Mouse (Mus musculus) neural tube, embryonic 10.5 days (tissue): ENCODE measurements around the gene Rho.

Source experiments
- DNase-seq: peaks from one replicate; pipeline ENCODE4 v3.0.0-alpha.2; 2017; ENCODE audit warnings: low spot score; ENCODE audit errors: extremely low spot score

The Rho gene

DNA sequence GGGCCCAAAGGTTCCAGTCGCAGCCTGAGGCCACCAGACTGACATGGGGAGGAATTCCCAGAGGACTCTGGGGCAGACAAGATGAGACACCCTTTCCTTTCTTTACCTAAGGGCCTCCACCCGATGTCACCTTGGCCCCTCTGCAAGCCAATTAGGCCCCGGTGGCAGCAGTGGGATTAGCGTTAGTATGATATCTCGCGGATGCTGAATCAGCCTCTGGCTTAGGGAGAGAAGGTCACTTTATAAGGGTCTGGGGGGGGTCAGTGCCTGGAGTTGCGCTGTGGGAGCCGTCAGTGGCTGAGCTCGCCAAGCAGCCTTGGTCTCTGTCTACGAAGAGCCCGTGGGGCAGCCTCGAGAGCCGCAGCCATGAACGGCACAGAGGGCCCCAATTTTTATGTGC, at the start of gene Rho:
TSS of gene Rho (plus strand) at position 110 of the 400 bp plus-strand sequence.
- no peak for DNase-seq

DNA sequence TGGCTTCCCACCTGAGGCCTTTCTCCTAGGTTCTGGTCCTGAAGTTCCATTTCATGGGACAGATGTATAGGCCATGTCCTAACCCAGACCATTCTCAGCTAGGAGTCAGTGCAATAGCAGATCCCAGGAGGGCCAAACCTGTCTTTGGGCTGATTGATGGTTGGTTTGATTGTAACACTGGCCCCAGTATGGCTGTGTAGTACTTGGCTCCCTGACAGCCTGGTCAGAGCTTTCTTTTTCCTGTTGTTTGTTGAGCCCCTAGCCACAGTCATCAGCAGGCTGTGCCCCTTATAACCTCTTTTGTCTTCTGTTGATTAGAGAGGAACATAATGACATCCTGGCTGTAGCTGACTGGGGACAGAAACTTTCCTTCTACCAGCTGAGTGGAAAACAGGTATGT, 47.5 kb upstream of the Rho start:
- DNase-seq = no peak

DNA sequence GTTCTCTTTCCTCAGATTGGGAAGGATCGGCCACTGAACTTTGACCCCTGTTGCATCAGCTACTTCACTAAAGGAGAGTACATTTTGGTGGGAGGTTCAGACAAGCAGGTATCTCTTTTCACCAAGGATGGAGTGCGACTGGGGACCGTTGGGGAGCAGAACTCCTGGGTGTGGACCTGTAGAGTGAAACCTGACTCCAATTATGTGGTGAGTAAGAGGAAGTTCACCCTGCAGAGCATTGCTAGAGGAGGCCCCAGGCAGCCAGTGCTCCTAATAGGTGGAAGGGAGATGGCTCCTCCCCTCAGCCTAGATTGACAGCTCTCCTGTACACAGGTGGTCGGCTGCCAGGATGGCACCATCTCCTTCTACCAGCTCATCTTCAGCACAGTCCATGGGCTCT, 44.7 kb upstream of the Rho start:
- no peak for DNase-seq

DNA sequence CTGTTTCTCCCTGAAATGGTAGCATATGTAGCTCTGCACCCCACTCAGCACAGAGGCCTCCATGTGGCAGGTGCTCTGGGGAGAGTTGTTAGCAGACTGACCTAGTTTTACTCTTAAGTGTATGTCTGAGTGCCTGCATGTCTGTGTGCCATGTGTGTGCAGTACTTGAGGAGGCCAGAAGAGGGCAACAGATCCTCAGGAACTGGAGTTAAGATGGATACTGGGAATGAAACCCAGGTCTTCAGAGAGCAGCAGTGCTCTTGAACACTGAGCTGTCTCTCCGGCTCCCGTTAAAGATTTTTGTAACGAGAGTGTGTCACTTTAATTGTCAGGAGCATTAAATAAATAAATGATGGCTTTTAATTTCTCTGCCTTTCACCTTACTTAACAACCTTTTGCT, 43.3 kb upstream of the Rho start:
- no peak for DNase-seq

GRCm38 (mm10) chr6:115890601-115891000, 40.9 kb upstream of the Rho start:
- no peak for DNase-seq

DNA sequence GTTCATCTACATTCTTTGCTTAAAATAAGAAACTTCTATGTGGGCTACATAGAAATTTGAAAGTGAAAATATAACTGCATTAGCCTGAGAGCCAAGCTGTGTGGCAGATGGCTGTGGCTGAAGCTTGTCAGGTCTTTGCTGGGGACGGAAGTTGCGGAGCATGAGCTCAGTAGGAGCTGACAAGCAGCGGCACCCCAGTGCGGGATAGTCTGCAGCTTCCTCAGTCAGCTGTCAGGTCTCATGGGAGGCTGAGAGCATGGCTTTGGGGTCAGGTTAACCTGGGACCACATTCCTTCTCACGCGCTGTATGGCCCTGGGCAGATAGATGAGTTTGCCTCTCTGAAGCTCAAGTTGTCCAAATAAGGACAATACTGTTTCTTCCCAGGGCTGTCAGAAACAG, 40.5 kb upstream of the Rho start:
- DNase-seq = no peak

- DNase-seq = no peak
Observed at GRCm38 (mm10) chr6:115891497-115892061, 40.0 kb upstream of the Rho start.

DNA sequence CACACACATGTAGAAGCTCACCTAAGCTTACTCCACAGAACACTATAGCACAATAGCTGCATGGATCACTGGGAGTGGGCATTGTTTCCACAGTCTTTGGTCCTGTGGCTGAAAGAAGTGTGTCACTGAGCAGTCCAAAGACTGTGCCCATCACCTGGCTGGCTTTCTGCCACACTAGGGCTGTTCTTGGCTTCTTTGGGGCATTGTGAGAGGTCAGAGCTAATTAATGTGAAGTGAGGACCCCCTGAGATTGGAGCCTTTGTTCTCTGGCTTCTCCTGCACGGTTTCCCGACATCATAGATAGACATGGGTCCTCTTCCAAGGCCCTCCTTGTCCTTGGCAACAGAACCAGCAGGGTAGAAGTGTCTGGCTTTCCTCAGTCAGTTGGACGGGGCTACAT, 39.2 kb upstream of the Rho start:
- no peak for DNase-seq

DNA sequence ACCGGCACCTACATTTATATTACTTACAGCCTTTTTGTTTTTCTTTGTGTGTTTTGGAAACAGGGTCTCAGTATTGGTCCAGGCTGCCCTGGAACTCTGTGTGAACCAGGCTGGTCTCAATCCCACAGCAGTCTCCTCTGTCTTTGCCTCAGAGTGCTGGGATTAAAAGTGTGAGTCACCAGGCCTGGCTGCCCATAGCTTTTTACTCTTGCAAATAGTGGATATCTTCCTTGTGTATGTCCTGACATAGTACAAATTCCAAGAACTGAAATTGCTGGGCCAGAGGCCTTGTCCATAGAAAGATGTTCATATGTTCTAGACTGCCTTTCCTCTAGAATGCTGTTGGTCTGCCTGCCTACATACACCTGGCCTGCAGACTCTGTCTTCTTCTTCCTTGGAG, 35.2 kb upstream of the Rho start:
- DNase-seq = no peak

DNA sequence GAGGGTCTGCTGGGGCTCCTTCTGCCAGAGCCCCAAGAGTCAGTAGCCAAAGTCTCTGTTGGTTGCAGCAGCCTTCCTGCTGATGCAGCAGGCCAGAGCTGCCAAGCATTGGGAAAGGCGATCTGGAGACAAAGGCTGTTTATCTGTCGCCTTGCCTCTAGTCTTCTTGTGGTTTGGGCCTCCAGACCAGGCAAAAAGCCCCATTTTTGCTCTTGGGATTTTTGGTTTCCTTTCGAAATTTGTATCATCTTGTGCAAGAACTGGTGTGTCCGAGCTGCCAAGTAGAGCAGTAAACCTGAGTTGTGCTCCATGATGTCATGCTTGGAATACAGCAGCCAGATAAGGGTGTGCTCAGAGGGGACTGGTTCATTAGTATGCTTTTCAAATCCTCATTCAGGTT, 34.4 kb upstream of the Rho start:
- no peak for DNase-seq

DNA sequence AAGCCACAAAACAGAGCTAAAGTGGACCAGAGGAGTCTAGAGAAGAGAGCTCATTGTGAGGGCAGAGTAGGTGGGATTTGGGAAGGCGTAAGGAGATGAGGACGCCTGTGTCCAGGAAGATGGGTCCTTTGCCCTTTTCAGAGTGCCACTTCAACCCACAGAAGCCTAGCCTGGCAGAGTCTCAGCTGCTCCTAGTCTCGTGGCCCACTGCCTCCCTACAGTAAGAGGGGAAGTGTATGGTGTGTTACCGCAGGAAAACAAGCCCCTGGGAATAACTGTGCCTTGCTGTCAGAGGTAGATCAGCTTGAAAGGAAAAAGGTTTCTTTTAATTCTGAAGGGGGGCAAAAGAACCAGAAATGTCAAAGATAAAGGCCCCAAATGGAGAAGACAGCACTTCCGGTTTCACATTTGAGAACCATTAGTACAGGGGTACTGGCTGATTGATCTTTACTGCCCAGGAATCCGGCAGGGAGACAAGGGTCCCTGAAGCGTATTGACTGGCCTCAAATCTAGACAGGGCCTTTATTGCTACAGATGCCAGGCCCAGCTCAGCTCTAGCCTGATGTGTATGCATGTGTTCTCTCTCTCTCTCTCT, 33.5 kb upstream of the Rho start:
- DNase-seq = no peak

DNA sequence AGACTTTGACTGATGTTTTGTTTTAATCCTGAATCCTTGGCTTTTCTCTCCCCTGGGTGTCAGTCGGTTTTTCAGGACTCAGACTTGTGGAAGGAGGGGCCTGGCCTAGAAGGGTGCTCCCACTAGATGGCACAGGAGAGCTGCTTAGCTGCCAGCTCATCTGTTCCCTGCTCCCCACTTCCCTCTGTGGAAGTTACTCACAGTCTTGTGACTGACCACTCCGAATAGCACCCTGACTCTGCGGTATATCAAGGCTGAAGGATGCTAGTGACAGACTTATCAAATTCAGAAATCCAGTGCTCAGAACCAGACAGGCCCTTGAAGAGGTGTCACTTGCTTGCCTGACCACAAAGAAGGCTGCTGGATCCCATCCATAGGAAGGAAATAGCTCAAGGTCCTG, 30.5 kb upstream of the Rho start:
- DNase-seq = peak; percentile 37

DNA sequence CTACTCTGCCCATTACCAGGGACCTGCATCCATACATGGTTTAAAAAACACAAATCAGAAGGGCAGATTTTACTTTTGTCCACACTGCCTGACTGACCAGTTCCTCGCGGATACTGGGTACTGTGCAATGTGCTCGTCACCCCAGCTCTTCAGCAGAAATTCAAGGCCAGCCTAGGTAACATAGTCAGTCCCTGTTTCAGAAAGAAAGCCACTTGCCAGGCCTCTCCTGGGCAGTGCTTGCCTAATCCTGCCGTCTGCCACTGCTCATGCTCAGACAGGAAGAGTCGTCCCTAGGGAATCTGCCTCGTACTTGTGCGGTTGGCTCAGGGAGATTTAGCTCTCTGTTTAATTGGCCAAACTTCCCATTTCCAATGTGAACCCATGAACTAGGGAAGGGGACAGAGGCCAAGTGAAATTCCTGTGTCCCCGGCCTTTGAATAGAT, 30.0 kb upstream of the Rho start:
- DNase-seq = no peak

DNA sequence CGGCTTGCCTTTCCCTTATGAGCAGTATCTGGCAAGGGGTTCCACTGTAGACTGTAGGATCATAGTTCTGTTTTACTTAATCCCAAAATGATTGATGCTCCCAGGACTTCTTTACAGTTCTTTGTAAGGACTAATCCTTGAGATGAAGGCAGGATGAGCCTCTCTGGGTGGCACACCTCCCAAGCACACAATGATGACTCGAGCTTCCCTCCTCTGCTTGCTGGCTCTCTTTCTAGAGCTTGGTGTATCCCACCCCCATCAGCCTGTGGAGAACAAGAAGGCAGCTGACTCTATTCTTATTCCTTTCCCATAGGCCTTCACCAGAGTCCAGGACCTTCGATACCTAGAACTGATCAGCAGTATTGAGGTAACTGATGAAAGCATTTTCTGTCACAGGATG, 29.0 kb upstream of the Rho start:
- DNase-seq = no peak

DNA sequence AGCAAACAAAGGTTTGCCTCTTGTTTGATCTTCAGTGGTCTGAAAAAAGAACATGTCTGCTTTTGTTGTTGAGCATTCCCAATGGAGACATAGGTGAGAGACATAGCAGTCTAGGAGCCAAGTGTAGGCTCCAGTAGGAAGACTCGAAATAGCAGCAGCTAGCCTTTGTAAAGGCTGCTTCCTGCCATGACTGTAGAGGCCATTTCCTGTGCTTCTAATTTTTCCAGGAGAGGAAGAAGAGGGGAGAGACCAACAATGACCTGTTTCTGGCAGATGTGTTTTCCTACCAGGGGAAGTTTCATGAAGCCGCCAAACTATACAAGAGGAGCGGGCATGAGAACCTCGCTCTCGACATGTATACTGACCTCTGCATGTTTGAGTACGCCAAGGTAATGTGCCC, 26.0 kb upstream of the Rho start:
- no peak for DNase-seq

DNA sequence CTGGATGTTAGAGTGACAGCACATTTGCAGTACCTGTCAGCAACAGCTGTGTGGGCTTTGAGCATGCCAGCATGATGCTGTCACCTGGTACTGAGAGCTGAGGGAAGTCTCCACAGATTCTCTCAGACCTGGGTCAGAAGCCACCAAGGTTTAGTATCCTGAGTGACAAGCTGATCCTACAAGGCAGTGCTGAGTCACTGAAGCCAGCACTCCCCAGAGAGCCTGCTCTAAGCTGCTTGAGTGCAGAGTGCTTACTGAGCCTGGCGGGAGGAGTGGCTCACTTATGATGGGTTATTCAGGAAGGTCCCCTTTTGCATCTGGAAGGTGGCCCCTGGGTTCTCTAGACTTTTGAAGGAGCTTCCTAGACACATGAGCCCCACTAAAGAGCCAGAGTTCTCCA, 25.1 kb upstream of the Rho start:
- DNase-seq = no peak

DNA sequence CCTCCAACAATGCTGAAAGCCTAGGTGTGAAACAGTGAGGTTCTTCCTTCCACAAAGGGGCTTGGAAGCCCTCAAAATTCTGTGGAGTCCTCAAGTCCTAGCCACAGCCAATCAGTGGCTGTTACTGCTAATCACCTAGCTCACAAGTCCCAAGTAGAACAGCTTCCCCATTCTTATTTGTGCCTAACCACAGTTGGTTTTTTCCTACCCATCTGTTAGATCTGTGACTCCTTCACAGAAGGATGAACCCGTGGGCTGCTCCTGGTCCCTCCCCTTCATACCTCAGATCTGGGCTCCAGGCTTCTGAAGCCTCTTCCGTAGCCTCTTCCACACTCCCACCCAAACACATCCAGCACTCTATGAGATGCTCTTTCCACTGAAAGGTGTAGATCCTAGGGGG, 24.7 kb upstream of the Rho start:
- no peak for DNase-seq

GRCm38 (mm10) chr6:115908421-115908982, 23.0 kb upstream of the Rho start:
- no peak for DNase-seq

DNA sequence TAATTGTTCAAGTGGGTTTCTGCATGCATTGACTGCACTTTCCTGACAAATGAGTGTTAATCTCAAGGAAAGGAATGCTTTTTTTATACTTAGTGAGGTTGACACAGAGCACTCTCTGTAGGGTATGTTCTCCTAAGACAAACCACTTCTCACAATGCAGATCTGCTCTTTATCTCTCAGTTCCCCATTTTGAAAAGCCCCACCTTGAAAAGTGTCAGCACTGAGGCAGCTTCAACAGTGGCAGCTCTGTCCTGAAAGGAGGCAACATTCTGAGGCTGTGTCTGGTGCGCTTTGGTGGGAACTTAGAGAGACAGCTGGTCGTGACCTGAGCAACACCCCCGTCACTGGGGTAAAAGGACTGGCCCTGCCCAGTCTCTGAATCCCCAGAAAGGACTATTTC, 22.5 kb upstream of the Rho start:
- no peak for DNase-seq

- DNase-seq = no peak
Observed at GRCm38 (mm10) chr6:115909940-115910339, 21.6 kb upstream of the Rho start.

- DNase-seq = no peak
Observed at GRCm38 (mm10) chr6:115911763-115912162, 19.8 kb upstream of the Rho start.

- DNase-seq = no peak
Observed at GRCm38 (mm10) chr6:115913482-115913881, 18.1 kb upstream of the Rho start.

DNA sequence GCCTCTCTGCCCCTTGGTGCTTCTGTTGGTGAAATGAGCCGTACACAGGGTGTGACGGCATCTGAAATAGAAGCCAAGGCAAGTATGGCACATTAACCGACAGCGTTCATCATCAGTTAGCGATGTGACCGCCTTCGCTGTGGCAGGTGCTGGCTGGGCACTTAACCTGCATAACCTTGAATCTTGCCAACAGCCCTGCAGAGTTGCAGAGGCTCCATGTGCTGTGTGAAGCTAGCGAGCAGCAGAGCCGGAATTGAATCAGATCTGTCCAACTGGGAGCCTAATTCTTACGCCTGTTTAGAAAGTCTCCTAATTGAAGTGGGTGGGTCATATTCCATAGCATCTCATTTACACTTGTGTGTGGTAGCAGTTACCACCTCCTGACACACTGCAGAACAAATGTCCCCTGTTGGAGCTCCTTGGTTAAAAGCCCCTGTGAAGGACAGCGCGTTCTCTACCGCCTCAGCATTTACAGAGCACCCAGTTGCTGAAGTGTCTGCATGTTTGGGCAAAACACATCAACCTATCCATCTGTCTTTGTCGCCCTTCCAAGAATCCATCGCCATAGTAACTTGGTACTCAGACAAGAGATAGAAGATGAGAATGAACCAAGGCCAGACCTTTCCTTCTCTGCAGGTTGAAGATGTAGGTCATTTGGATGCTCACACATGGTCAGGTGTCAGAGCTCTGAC, 16.9 kb upstream of the Rho start:
- DNase-seq = no peak
